Mouse (Mus musculus): ENCODE results near the gene Atp6v1g2.

DNA sequence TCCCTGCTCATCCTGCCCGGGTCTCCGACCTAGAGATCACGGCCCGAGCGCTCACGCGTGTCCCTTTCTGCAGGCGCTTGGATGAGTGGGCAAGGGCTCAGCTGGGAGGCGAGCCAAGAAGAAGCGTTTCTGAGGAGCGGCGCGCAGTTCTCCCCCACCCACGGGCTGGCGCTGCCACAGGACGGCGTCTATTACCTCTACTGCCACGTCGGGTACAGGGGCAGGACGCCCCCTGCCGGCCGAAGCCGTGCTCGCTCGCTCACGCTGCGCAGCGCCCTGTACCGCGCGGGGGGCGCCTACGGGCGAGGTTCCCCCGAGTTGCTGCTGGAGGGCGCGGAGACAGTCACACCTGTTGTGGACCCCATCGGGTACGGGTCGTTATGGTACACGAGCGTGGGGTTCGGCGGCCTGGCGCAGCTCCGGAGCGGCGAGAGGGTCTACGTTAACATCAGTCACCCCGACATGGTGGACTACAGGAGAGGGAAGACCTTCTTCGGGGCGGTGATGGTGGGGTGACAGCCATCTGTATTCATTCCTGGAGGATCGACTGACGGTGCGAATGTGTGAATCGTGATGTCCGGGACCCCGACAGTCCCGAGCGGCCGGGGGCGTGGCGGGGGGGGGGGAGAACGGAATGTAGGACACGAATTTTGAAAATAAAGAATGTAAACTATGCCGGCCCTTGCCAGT lies 37.7 kb upstream of the Atp6v1g2 start:
- TF ChIP-seq EP300 (optimal IDR thresholded peaks at IDR 0.05) (no peak), CTCF (IDR thresholded peaks at IDR 0.05; ENCODE audit: low read depth) (peak; percentile 94)

Data from stomach, postnatal 0 days (tissue).